Mouse (Mus musculus): ENCODE results near the gene Slc24a3.

GRCm38 (mm10) chr2:145477484-145477883 is 309.9 kb downstream of the Slc24a3 start:
- TF ChIP-seq CTCF (IDR thresholded peaks at IDR 0.05; ENCODE audit: insufficient read depth, low read depth, low read length) (no peak), POLR2A (IDR thresholded peaks at IDR 0.05; ENCODE audit: insufficient read depth, low read depth, low read length) (no peak)
